Mouse (Mus musculus): Measurements from ENCODE around the gene Pip4p1.
"Not testable (repeated sequence)": the region's sequence is repeated elsewhere in the genome, so short reads cannot be mapped to it uniquely, and the experiment has no call there.

The Pip4p1 gene

GRCm38 (mm10) chr14:50930754-50931492 is at the start of gene Pip4p1, which contains the start of gene Pnp:
Gene Pip4p1 (minus strand): TSS chr14:50930856.
Gene Pnp (plus strand): TSS chr14:50931082.
- peak; percentile 98 for DNase-seq (ENCODE audit: low read depth, low spot score)

DNA sequence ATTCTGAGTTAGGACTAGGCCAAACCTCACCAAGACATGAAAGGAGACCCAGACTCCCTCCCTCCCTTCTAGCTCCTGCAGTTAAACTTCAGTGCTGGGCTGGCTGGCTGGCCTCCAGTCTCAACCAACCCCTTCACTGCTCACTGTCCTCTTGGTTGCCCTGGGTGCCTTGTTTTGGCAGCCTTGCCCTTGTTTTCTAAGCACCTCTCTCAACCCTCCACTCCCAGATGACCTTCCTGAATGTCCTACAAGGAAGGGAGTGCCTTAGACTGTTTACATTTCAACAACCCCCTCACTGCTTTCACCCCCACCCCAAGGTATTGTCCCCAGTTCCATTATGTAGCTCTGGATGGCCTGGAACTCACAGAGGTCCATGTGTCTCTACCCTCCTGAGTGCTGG is 49.0 kb upstream of the Pip4p1 start:
- DNase-seq (ENCODE audit: low read depth, low spot score), result no peak

DNA sequence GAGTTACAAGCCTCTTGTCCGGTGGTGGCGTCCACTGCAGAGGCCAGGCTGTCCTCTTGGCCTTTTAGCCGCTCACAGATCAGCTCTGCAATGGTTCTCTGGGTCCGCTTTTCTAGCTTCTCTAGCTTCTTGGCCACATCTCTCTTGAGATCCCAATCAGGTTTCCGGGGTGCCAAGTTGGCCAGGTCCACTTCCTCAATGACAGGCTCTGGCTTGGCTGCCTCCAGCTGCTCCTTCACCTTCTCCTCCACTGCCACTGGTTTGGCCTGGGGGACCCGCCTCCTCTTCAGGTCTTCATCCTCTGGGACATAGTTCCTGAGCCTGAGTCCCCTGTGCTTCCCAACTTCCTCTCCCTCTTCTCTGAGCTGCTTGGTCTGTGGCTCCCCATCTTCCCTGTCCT is 47.8 kb upstream of the Pip4p1 start:
- DNase-seq (ENCODE audit: low read depth, low spot score), result not testable (repeated sequence)

DNA sequence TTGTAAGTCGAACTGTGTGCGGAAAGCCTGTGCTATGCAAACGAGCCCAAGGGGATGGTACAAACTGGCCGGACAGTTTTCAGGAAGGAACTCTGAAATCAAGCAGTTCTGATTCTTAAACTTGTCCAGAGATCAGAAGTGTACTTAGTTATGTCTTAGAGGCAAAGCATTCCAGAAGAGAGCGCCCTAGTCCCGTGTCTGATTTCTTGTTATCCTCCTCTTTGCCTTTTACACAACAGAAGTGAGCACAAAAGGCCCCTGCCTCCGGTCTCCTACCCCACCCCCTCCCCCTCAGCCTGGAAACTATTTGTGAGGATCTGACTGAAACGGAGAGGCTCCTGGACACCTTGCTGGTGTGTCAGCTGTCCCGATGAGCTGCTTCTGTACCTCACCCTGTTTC is 46.0 kb upstream of the Pip4p1 start:
- no peak for DNase-seq (ENCODE audit: low read depth, low spot score)

GRCm38 (mm10) chr14:50975001-50975400 is 44.3 kb upstream of the Pip4p1 start:
- no peak for DNase-seq (ENCODE audit: low read depth, low spot score)

DNA sequence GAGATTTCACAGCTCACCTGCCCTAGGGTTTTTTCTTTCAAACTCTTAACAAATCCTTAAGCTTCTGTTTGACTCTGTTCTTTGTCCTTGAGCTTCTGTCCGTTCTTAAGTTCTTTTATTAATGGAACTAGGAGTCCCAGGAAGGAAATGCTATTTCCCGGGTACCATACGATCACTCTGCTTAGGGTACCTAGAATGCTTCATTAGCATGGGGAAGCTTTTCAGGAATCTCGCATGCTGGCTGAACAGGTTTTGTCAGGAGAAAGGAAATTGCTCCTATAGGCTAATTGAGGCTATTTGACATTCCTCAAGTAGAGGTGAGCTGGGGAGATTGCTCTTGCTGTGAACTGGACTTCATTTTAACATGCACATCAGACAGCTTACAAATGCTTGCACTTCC is 43.0 kb upstream of the Pip4p1 start:
- no peak for DNase-seq (ENCODE audit: low read depth, low spot score)

GRCm38 (mm10) chr14:50973054-50973453 is 42.4 kb upstream of the Pip4p1 start:
- not testable (repeated sequence) for DNase-seq (ENCODE audit: low read depth, low spot score)

GRCm38 (mm10) chr14:50970822-50971221 is 40.2 kb upstream of the Pip4p1 start:
- no peak for DNase-seq (ENCODE audit: low read depth, low spot score)

GRCm38 (mm10) chr14:50969558-50970544 is 39.2 kb upstream of the Pip4p1 start:
- DNase-seq (ENCODE audit: low read depth, low spot score), result no peak

DNA sequence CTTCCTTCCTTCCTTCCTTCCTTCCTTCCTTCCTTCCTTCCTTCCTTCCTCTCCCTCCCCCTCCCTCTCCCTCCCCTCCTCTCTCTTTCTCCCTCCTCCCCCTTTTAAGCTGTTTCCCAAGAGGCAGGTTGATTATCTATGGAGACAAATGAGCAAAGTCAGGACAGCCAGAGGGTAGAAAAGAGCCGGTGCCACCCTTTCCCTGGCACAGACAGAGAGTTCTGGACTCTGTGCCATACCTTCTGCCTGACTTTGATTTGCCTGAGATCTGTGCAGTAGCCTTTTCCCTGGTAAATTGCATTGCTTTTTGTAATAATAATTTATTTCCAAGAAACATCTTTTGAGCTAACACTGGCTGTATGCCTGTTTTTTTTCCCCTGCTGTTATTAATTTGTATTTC is 38.4 kb upstream of the Pip4p1 start:
- DNase-seq (ENCODE audit: low read depth, low spot score), result no peak

- DNase-seq (ENCODE audit: low read depth, low spot score), result no peak
Observed at GRCm38 (mm10) chr14:50968216-50968980, 37.7 kb upstream of the Pip4p1 start.

GRCm38 (mm10) chr14:50958289-50958995 is 27.8 kb upstream of the Pip4p1 start:
- DNase-seq (ENCODE audit: low read depth, low spot score), result not testable (repeated sequence)

GRCm38 (mm10) chr14:50957146-50957545 is 26.5 kb upstream of the Pip4p1 start:
- DNase-seq (ENCODE audit: low read depth, low spot score), result not testable (repeated sequence)

- DNase-seq (ENCODE audit: low read depth, low spot score), result not testable (repeated sequence)
Observed at GRCm38 (mm10) chr14:50956724-50957123, 26.1 kb upstream of the Pip4p1 start.

- peak; percentile 53 for DNase-seq (ENCODE audit: low read depth, low spot score)
Observed at GRCm38 (mm10) chr14:50955942-50956508, 25.4 kb upstream of the Pip4p1 start, which contains the start of gene Pnp2. Gene Pnp2 (plus strand): TSS chr14:50955992.

GRCm38 (mm10) chr14:50955487-50955886 is 24.8 kb upstream of the Pip4p1 start:
- no peak for DNase-seq (ENCODE audit: low read depth, low spot score)

- not testable (repeated sequence) for DNase-seq (ENCODE audit: low read depth, low spot score)
Observed at GRCm38 (mm10) chr14:50945526-50945925, 14.9 kb upstream of the Pip4p1 start.

DNA sequence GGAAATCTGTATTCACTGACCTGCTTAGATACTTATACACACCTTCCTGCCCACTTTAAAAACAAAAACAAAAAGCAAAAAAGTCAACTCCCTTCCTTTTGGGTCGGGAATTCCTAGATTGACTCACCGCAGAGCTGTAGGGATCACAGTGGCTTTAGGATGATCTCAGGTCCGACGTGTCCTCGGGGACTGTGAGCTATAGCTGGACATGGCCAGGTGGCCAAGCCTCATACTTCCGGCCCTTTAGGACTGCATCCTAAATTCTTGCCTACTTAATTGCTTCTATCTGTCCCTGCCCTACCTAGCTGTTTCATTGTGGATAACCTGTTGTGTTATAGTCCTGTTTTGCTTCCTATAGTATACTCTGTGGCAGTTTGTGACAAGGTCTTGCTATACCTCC is 14.4 kb upstream of the Pip4p1 start:
- DNase-seq (ENCODE audit: low read depth, low spot score), result not testable (repeated sequence)

- not testable (repeated sequence) for DNase-seq (ENCODE audit: low read depth, low spot score)
Observed at GRCm38 (mm10) chr14:50944668-50945033, 14.0 kb upstream of the Pip4p1 start.

GRCm38 (mm10) chr14:50943932-50944667 is 13.4 kb upstream of the Pip4p1 start, which contains the start of gene Gm49342:
Gene Gm49342 (plus strand): TSS chr14:50944517.
- peak; percentile 89 for DNase-seq (ENCODE audit: low read depth, low spot score)

Measured in WW6 (cell line).